Mouse (Mus musculus): ENCODE measurements around the gene Tyk2.

Tyk2 gene

DNA sequence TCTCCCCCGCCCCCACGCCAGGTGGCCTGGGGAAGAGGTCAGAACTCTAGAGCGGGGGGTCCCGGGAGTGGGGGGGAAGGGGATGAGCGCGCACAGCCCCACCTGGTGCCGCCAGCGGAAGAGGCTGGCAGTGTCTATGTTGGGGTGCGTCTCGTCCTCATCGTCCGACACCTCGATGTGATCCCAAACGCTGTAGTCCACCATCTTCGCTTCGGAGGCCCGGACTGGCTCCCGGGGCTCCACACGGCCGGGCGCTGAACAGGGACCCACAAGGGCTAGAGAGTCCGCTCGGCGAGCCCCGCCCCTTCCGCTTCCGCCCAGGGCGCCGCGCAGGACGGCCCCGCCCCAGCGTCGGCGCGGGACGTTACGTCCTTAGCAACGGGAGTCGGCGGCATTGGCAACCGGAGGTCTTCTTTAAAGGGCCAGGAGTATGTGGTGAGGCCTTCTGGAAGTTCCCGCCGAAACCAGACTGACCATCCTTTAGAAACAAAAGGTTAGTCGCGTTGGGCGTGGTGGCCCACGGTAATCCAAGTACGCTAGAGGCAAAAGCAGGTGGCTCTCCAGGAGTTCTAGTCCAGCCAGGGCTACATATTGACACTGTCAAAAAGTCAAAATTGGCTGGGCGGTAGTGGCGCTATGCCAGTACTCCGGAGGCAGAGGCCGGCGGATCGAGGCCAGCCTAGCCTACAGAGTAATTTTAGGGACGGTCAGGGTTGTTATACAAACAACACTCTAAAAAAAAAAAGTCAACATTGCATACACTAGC, 18.8 kb upstream of the Tyk2 start, which contains the start of gene Cdc37:
TSS of gene Cdc37 (minus strand) at position 329 of the 766 bp plus-strand sequence.
- peak; percentile 83 for DNase-seq (ENCODE audit: low read depth, low spot score)

DNA sequence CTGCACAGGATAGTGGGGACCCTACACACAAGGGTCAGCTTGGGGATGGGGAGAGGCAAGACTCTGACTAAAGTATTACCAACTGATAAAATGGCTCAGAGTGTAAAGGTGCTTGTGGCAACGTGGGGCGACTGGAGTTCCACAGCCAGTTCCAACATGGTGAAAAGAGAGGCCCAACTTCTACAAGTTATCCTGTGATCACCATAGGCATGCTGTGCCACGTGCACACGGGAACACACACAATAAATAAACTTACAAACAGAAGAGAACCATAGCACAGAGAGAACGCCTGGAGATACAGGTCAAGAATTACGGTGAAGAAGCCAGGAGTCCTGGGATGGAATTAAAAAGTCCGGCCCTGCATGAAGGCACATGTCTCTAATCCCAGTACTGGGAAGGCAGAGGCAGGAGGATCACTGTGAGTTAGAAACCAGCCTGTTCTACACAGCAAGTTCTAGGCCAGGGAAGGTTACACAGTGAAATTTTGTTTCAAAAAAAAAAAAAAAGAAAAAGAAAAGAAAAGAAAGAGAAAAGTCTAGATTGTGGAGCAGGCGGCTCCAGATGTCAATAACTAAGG, 18.1 kb upstream of the Tyk2 start:
- DNase-seq (ENCODE audit: low read depth, low spot score) = no peak

DNA sequence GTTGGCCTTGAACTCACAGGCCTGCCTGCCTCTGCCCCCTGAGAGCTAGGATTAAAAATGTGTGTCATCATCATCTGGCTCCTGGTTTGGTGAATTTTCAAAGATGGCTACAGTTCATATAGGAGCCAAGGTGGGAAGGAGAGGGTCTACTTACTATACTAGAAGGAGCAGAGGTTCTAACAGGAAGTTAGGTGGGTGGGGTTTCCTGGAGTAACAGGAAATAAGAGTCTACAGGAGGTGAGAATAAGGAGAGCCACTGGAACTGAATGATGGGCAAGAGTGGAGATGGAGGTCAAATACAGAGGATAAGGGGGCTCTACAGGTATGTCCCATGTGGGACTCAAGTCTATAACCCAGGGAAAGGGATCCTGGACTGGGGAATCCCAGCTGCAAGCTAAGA, 17.4 kb upstream of the Tyk2 start:
- DNase-seq (ENCODE audit: low read depth, low spot score) = no peak

DNA sequence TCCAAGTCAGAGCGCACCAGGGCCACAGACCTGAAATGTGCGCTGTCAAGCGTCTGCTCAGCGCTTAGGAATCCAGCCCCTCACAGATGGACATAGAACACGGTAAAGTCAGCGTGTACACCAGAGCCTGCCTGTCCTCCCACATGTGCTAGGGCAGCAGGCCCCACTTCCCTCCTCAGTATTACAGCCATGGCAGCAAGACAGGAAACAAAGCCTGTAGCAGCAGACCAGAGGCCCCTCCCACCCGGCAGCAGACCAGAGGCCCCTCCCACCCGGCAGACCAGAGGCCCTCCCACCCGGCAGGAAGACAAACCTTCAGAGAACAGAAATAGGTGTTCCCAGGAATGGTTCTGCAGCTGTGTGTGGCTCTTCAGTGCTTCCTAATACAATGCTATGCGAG, 15.7 kb upstream of the Tyk2 start:
- no peak for DNase-seq (ENCODE audit: low read depth, low spot score)

DNA sequence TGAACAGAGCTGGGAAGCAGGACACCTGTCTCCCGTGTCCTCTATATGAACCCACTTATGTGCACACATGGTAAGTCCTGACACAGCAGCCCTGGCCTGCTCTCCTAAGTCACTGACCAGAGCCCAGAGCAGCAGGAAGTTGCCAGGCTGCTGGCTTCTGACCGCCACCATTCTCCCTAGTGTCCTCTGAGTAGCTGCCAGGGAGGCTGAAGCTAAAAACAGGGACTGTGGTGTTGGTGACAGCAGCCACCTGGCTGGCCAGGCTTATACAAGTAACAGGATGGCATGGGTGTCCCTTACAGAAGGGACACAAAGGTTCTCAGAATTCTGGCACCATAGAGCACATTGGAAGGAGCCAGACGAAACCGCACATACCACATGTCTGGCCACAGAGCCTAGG, 14.4 kb upstream of the Tyk2 start:
- no peak for DNase-seq (ENCODE audit: low read depth, low spot score)

DNA sequence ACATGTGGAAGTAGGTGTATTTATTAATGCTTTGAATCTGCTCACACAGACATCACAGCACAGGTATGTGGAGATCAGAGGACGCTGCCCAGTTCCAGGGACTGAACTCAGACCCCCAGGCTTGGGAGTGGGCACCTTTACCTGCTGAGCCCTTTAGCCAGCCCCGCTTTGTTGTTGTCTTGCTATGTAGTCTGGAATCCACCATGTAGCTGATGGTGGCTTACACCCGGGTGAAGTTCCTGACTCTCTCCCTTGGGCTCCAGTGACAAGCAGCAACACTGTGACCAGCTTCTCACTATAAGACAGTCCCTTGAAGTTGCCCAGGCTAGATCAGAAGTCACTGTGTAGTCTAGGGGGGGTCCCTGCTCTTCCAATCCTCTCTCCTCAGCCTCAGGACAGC, 13.3 kb upstream of the Tyk2 start:
- no peak for DNase-seq (ENCODE audit: low read depth, low spot score)

DNA sequence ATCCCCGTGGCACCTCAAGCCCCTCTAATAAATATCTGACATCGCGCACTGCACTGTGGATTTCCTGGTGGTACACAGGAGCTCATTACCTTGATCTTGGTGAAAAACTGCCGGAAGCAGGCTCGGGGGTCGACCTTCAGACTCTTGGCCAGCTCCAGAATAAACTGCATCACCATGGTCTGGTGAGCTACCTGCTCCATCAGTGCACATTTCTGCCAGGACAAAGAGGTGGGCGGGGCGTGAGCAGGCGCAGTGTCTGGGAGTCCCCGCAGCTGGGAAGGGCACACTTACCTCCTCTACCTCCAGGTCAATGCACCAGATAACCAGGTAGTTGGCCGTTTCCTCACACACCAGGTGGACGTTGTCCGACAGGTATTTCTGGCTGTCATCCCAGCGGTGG, 10.9 kb upstream of the Tyk2 start:
- DNase-seq (ENCODE audit: low read depth, low spot score) = no peak

DNA sequence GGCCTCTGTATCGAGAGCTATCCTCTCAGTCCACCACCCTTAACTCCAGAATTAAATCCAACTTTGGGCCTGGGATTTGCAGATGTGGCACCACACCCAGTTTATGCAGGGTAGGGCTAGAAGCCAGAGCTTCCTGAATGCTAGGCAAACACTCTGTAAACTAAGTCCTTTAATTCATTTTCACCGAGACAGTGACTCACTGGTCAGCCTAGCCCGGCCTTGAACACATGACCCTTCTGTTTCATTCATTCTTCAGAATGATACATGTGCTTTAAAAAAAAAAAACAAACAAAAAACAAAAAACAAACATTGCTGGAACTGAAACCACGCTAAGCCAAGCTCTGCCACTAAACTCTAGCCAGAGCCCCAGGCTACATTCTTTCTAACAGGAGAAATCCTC, 7.3 kb upstream of the Tyk2 start:
- no peak for DNase-seq (ENCODE audit: low read depth, low spot score)

DNA sequence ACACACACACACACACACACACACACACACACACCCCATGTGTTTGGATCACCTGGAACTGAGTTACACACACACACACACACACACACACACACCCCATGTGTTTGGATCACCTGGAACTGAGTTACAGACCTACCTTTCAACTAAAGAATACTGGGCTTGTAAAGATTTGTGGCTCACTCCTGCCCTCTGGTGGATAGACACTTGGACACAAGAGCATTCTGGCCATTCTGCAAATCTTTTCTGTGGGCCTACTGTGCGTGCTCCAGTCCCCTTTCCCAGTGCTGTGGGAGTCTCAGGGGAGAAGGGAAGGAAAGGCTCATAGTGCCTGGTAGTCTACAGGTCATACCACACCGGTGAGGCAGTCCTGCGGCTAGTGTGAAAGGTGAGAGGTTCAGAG, 6.2 kb upstream of the Tyk2 start:
- no peak for DNase-seq (ENCODE audit: low read depth, low spot score)

DNA sequence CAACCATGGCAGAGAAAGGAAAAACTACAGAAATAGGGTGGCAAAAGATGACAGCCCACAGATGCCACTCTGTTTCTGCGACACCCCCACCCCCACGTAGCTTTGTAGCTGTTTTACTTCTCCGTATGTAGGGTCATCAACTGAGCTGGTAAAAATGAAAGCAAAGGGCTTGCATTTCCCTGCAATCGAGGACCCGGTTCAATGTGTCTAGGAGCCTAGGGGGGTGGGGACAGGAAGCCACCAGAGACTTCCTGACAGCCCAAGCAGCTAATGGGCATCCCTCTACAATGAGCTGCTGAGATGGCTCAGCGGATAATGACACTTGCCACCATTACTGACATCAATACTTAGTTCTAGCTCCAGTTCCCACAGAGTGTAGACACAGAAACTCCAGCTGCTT, 5.4 kb upstream of the Tyk2 start:
- DNase-seq (ENCODE audit: low read depth, low spot score) = no peak

DNA sequence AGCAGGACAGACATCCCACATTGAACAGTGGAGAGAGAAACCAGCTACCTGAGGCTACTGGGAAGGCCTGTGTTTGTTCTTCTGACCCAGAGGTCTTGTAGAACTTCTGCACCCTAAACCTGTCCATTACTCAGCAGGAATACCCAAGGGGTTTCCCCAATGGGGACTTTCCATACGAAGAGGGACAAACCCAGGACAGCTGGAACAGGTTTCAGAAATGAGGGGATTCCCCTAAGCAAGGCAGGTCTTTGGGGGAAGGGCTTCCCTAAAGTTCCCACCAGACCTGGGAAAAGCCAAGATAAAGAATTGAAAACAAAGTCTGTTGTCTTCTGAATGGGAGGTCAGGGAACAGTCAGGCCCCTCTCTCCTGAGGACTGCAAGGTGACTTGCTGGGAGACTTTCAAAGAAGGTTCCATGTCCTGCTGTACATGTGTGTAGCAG, 4.9 kb upstream of the Tyk2 start:
- no peak for DNase-seq (ENCODE audit: low read depth, low spot score)

DNA sequence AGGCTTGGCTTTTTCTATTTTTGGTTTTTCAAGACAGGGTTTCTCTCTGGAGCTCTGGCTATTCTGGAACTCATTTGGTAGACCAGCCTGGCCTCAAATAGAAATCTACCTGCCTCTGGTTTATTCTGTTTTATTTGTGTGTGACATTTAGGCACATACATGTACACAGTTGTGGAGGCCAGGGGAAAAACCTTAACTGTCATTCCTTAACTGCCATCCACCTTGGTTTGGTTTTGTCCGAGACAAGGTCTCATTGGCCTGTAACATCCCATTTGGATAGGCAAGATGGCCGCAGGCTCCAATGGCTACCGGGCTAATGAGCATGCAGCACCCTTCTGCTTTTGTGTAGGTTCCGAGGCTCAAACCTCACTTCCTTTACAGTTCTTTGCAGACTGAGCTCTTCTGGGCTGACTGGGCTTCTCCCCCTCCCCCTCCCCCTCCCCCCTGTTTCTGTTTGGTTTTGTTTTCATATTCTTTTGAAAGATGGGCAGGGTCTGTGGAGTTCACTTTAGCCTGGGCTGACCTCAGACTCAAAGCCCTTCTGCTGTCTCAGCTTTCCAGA, 4.4 kb upstream of the Tyk2 start:
- no peak for DNase-seq (ENCODE audit: low read depth, low spot score)

DNA sequence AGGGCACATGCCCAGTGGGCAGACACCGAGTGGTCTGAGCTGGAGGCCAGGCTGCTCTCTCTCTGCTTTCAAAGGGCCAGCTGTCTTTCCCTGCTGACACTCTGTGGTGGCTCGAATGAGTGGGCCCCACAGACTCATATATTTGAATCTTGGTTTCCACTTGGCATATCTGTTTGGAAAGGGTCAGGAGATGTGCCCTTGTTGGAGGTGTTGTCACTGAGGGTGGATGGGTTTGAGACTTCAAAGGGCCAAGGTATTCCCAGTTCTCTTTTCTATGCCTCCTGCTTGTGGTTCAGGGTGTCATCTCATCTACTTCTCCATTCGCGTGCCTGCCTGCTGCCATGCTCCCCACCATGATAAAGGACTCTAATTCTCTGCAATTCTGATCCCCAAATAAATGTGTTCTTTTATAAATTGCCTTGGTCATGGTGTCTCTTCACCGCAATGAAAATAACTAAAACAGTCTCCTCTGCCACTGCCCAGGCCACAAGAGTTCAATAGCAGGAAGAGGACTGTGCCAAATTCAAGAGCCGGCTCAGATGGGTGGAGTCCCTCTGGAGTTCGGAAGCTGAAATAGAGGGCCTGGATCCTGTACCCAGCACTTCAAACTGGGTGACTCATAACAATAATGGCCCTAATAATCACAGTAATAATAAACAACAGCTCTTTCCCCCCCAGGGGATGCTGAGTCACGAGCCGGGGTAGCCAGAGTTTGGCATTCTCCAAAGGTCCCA, 3.7 kb upstream of the Tyk2 start:
- no peak for DNase-seq (ENCODE audit: low read depth, low spot score)

DNA sequence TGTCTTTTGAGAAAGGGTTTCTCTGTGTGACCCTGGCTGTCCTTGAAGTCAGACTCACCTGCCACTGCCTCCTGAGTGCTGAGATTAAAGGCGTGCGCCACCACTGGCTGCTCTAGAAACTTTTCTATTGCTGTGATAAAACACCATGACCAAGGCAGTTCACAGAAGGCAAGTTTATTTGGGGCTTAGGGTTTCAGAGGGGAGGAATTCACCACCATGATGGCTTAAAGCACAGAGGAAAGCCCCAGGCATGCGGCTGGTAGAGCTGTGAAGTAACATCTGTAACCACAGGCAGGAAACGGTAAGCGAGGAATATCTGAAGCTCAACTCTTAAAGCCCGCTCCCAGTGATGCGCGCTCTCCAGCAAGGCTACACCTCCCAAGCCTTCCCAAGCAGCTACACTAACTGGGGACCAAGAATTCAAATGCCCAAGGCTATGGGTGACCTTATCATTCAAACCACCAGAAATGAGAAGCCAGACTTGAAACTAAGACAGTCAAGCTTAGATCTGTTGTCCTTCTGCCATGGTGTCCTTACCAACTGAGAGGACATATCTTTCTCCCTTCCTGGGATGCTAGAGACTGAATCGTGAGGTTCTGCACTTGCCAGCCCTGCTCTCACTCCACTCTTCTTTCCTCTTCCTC, 2.1 kb upstream of the Tyk2 start:
- DNase-seq (ENCODE audit: low read depth, low spot score) = no peak

DNA sequence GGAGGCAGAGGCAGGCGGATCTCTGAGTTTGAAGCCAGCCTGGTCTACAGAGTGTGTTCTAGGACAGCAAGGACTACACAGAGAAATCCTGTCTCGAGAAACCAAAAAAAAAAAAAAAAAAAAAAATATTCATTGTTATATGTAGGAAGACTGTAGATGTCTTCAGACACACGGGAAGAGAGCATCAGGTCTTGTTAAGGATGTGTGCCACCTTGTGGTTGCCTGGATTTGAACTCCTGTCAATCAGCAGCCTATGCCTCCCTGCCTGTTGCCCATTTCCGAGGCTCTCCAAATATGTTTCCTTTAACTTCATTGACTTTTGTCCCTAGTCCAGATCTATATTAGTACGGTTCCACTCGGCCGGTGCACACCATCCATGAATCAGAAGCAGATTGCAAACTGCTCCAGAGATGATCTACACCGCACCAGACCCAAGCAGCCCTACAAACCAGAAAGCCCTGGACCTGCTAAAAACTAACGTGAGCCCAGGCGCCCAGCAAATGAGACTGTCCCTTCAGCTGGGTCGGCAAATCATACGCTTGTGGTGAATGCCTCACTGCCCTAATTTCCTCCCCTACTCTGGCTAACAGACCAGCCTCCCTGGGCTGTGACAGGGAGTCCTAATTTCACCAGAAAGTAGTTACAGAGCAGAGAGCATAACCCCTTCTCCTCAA, 1.2 kb upstream of the Tyk2 start:
- DNase-seq (ENCODE audit: low read depth, low spot score) = no peak

DNA sequence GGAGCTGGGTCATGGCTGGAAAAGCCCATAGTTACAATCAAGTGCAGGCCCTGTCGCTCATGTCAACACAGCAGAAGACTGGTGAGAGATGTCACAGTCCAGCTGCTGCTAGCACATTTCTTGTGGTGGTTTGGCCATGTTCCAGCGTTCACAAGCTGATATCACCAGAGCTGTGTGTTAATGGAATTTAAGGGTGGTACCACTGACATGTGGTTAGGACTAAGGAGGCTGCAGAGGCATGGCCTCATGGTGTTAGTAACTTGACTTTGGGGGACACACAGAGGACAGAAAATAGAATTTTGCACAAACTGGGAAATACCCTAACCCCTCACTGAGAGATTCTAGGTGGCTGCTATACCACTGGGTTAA, 4.8 kb downstream of the Tyk2 start:
- DNase-seq (ENCODE audit: low read depth, low spot score) = no peak

DNA sequence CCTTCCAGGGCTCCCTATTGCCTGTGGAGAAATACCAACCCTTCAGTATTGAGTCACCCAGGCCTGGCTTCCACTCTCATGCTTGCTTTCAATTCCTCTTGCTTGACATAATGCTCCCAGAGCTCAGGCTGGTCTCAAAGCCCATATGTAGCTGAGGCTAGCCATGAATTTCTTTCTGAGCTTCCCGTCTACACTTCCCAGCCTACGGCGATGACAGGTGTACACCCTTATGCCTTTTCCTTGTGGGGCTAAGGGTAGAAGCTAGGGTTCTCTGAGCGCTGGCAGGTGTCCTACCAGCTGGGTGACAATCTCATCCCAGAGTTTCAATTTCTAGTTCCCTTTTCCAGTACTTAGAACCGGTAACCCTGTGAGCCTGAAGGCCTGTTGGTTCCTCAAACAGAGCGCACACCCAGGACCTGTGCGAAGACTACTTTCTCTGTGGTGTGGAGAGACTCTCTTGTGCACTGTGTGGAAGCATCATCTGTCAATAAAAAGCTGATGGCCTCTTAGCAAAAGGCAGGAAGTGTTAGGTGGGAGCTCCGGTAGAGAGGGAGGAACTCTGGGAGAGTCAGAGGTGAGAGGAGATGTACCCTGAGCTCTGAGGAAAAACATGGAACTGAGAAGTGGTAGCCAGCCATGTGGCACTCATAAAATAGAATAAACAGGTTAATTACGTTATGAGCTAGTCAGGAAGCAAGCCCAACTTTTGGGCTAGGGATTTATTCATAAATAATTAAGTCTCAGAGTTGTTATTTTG, 5.4 kb downstream of the Tyk2 start:
- DNase-seq (ENCODE audit: low read depth, low spot score) = no peak

DNA sequence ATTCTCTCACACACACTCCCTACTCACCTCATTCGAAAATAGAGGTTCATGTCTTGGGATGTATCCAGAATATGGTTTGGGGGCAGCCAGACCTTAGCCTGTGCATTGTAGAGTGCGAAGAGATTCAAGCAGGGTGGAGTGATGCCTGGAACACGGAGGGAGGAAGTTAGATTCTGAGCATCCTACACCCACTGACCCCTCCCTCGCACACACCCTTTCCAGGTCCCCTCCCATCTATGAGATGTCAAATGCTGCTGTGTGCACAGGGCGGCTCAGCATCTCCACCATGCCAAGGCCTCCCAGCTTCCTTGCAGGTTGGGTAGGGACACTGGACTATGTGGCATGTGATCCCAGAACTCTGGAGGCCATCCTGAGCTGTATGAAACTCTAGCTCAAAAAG, 6.2 kb downstream of the Tyk2 start:
- DNase-seq (ENCODE audit: low read depth, low spot score) = no peak

DNA sequence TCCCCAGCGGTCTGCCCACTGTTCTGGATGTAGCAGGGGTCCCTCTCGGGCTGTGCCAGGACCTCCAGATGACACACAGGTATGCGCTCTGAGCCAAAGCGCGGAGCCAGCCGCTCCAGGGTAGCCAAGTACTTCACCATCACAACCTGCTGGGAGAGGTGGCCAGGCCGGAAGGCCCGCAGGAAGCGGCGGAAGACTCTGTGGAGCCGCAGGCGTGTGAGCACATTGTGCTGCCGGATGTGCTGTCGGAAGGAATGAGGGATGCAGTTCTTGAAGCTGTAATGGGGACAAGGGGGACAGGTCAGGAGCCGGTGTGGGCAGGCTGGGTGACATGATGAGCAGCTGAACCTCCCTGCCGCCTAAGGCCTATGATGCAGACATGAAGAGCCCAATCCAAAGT, 9.6 kb downstream of the Tyk2 start:
- no peak for DNase-seq (ENCODE audit: low read depth, low spot score)

DNA sequence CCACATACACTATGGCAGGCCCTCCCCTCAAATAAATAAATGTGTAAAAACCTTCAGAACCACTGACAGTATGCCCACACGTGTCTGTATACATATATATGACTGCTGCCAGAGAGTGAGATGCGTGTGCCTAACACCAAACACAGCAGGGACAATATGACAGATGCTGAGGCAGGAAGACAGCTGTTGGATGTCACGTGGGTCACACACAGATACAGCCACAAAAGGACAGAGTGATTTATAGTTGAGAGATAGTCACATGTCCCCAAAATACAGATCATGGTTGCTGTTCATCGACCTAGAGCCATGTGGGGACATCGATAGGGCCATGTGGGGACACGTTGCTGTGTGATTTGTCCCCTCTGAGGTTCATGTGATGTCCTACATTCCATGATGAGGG, 14.0 kb downstream of the Tyk2 start:
- DNase-seq (ENCODE audit: low read depth, low spot score) = no peak

DNA sequence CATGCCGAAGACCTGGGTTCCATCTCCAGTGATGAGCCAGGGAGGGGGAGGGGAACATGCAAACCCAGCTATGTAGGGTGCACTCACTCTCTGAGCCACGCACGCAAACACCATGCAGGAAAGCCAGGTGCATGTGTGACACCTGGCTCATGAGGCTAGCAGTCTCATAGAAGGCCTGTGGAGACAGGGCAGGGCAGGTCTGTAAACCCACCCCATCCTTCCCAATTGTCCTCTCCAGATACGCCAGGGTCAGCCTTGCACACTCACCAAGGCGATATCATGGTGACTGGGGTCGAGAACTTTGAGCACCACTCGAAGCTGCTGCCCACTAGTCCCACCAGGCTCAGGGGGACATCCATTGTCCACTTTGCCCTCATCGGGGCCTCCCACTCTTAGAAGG, 15.9 kb downstream of the Tyk2 start:
- DNase-seq (ENCODE audit: low read depth, low spot score) = no peak

Measured in WW6 (cell line).